Mouse (Mus musculus): ENCODE results near the gene Tnfrsf12a.

DNA sequence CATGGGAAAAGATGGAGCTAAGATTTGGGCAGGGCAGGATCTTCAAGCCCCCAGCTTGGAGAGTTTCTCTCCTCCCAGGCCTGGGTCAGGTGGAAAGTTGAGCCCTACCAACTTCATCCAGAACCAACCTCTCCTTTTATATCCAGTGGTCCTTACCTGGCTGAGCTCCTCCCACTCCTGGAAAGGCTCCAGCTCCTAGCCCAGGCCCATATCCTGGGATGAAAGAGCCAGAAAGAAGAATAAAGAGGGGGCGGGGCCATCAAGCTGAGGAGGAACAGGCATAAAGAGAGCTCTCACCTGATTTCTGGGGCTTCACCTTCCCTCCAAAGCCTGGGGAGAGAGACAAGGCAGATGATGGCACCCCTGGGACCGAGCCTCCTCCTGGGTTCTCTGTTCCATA is 39.7 kb upstream of the Tnfrsf12a start:
- TF ChIP-seq POLR2A (IDR thresholded peaks at IDR 0.05; ENCODE audit: insufficient read depth, low read depth, low read length): no peak
- no peak for TF ChIP-seq CTCF (IDR thresholded peaks at IDR 0.05; ENCODE audit: insufficient read depth, low read depth, low read length)

All from olfactory bulb, adult 2 months (tissue).